Mouse (Mus musculus): ENCODE measurements around the gene Spint2.

The Spint2 gene

DNA sequence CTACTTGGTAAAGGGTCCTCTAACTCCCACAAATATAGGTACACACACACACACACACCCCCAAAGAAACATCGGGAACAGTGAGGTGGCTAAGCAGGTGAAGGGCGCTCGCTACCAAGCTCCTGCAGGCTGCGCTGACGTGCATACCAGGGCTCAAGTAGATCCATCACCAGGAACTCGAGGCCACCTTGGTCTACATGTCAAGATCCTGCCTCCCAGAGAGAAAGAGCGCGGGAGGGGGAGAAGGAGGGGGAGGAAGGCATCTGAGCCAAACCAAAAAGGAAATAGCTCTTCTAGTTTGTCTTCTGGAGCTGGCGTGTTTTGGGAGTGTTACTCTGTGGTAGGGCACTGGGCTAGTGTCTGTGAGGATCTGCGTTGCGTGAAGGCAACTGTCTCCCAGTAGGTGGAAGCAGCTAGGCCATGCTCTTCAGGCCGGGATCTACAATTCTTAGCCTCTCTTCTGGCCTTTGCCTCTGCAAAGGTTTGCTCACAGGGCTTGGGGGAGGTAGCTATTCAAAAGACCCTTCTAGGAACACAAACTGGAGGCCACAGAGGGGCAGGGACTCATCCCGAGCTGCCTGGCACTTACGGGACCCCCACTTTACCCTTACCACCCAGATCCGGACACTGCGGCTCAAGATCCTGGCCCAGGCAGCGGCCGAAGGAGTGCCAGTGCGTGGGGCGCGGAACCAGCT, 34.9 kb downstream of the Spint2 start:
- CTCF ChIA-PET, result interaction anchor here (0.6 to 0.7 kb wide), 5 partner anchors 9 to 1987 kb away, joined by 3 to 18 read pairs (median 5); no protein-coding TSS in a partner anchor

DNA sequence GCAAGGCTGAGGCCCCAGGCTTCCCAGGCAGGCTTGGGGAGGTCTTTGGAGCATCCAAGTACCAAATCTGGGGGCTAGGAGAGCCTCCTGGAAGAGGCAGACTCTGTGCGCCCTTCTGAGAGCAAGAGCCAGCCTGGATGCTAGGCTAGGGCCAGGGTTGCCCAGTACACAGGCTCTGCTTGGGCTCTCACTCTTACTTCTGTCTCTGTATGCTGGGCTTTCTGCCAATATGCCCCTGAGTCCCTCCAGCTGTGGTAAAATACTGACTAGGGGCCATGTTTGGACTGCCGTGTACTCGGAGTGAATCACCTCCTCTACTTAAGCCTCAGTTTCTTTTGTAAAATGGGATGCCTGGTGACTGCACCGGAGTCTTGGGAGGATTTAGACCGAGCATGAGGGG, 35.7 kb downstream of the Spint2 start:
- CTCF ChIA-PET, result interaction anchor here (0.6 to 0.8 kb wide), 2 partner anchors 71 to 98 kb away, joined by 4 to 8 read pairs; no protein-coding TSS in a partner anchor

DNA sequence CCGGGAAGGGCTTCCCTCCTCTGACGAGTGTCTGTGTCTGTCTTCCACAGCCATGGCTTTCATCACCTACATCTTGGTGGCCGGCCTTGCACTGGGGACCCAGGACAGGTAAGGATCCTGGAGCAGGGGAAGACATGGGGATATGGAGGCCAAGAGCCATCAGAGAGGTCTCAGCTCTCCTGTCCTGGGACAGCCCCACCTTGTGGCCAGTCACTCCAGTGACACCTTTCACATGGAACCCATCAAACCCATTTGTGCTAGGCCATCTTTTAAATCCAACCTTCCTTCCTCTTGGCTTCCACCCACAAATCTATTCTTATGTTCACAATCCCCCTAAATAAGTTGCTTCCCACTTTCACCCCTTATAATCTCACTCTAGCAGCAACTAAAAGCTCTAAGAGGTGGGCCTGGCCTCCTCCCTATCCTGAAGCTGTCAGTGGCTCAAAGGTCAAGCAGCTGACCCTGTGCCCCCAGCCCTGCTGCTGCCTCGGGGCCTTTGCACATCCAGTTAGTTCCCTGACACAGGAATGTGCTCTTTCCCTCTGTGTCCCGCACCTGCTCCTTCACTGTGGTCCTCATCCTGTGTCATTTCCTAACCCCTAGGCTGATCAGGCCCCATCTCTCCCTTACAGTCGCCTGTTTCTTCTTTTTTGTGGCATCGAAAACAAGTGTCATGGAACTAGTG, 36.8 kb downstream of the Spint2 start:
- CTCF ChIA-PET, result interaction anchor here (0.8 to 1.1 kb wide), 2 partner anchors 70 to 118 kb away, joined by 4 to 7 read pairs; no protein-coding TSS in a partner anchor

DNA sequence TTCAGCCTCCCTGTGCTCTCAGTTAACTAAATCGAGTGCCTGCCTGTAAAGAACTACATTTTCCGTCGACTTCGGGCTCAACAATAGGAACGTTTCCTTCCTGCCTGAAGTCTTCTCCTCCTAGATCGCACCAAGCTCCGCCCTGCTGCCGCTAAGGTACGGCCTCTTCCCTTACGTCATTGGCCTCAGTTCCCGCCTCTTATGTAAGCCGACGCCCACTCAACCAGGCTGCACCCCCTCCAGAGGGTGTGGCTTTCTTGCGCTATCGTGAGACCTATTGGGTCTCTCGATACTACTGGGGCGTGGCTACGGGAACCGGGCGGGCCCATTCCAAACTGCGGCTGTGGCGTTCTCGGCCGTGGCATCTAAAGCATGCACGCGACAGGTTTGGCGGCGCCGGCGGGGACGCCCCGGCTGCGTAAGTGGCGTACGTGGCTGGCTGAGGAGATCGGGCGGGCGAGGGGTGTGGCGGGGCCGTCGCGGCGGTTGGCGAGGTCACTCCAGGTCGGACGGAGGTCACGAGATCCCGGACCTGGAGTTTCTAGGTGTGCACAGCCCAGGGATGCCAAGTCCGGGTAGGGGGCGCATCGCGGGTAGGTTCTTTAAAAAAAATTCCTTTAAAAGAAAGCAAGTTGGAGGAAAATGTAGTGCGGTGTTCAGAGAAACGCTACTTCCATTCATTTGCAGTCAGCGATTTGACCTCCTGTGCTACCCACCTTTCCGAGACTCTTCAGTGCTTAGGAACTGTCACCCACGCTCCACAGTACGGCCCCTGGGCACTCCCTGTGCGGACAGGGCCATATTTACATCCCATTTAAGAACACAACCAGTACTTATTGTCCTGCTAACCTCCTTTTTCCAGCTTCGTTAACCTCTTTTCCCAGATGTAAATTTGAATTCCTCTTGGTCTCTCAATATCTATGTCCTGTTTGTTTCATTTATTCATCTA, 43.4 kb downstream of the Spint2 start, which contains the start of gene Yif1b:
Gene Yif1b (plus strand): TSS at position 311 of the 949 bp plus-strand sequence.
- CTCF ChIA-PET, result interaction anchor here (0.9 kb wide), 1 partner anchor 10 kb away, joined by 3 read pairs; the partner anchor contains the start of gene 2200002D01Rik

DNA sequence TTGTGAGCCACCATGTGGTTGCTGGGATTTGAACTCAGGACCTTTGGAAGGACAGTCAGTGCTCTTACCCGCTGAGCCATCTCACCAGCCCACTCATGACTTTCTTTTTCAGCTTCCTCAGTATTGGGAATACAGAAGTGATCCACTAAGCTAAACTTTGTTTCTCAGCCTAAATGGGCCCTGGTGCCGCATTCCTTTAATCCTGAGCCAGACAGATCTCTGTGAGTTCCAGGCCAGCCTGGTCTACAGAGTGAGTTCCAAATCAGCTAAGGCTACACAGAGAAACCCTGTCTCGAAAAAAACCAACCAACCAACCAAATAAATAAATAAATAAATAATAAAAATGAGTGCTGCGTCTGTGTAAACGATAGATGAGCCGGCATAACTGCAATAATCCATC, 44.1 kb downstream of the Spint2 start:
- CTCF ChIA-PET, result interaction anchor here (0.6 kb wide), 3 partner anchors 9 to 340 kb away, joined by 5 to 8 read pairs (median 5); no protein-coding TSS in a partner anchor

DNA sequence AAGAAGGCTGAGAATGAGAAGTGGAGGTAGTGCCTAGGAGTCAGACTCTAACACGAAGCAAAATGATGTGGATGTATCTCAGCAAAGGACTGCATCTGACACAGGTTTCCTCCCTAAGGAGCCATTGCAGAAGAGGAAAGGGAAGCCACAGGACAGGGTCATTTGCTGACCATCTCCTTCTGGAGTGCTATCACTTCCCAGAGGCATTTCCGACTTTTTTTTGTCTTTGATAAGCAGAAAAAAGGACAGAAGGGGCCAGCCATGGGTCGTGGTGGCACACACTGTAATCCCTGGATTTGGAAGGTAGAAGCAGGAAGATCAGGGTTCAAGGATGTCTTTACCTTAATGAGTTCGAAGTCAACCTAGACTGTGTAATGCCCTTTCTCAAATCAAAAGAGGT, 45.1 kb downstream of the Spint2 start:
- CTCF ChIA-PET, result interaction anchor here (0.6 kb wide), 2 partner anchors 16 to 284 kb away, joined by 3 read pairs; no protein-coding TSS in a partner anchor

DNA sequence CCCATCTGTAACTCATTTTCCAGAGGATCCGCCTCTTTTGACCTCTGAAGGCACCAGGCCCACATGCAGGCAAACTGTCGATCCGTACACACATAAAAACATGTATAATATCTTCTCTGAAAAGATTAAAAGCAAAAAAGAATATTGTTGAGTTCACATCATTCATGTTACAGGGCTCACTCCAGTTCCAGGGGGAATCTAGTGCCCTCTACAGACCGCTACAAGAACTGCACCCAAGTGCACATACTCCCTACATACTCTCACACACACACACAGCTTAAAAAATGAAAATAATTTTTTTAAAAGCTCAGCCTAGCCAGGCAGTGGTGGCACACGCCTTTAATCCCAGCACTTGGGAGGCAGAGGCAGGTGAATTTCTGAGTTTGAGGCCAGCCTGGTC, 47.1 kb downstream of the Spint2 start:
- CTCF ChIA-PET, result no interaction called here

DNA sequence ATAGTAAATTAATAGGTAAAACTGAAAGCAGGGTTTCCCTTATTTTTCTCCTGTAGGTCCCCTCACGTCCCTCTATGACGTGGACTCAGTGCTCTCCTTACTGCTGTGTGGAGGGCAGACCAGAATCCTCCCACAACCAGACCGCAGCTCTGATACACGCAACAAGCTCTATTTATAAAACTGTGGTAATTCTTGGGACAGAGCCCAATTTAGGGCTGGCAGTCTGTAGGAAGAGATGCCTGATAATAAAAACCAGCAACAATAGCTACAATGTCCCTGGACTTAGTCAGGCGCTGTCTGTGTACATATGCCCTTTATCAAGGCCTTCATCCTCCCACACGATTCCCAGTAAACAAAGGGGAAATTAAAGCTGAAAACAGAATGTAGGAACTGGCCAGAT, 48.0 kb downstream of the Spint2 start:
- CTCF ChIA-PET, result interaction anchor here (0.7 kb wide), 1 partner anchor 277 kb away, joined by 3 read pairs; no protein-coding TSS in a partner anchor

DNA sequence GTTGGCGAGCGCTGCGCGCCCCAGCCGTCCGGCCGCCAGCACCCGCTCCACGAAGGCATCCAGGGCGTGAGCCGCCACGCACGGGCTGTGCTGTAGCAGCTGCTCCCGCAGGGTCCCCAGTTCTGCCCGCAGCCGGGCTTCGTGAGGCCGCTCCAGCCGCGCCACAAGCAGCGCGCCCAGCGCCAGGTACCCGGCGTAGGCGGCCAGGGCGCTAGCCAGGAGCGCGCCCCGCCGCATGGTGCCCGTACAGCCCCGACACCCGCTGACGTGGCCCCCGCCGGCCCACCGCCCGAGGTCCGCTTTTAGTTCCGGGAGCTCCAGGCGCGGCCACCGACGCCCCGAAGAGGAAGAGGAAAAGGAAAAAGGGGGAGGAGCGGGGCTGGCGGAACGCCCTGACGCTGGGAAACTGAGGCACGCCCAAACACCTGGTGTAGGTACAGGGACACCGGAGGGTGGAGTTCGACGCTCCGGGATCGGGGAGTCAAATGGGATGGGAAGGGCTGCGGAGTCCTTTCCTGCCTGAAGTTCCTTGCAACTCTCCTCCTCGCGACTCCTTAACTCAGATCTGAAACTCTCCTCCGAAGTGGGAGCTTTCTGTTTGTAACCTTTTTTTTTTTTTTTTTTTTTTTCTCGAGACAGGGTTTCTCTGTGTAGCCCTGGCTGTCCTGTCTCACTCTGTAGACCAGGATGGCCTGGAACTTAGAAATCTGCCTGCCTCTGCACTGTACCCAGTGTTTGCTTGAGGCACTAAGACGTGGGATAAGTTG, 49.3 kb downstream of the Spint2 start, which contains the start of gene Kcnk6:
Gene Kcnk6 (minus strand): TSS at position 269 of the 767 bp plus-strand sequence.
- CTCF ChIA-PET, result interaction anchor here (0.6 kb wide), 2 partner anchors 67 to 443 kb away, joined by 5 to 6 read pairs; partner anchors contain the start of gene Rinl

DNA sequence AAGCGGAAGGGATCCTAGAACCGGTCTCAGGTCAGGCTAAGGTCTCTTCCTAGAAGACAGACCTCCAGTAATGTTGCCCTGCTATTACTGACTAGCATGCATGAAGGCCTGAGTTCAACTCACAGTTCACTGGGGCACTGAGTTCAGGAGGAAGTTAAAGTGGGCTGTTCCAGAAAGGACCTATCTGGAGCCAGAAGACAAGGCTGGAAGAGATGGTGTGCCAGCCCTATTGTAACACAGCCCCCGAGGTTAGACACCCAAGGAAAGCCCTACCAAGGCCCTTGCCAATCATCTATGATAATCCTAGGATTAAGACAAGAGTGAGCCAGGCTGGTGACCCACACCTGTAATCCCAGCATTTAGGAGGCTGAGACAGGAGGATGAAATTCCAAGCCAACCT, 50.2 kb downstream of the Spint2 start:
- CTCF ChIA-PET, result no interaction called here

DNA sequence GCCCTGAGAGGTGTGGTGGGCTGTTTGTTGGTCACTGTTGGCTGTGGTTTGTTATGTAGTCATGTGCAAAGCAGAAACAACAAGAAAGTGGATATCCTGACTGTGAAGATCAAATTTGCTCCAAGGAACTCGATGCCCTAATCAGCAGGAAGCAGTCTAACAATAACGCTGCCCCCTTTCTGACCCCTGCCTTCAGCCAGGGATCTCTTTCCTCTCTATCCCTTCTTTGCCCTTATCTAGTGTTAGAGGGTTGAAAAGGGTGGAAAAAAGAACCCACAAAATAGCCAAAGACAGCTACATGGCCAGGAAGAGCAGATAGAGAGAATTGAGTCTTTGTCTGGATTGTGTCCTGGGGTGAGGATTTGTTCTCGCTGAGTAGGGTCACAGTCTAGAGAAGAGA, 51.2 kb downstream of the Spint2 start:
- CTCF ChIA-PET, result no interaction called here

DNA sequence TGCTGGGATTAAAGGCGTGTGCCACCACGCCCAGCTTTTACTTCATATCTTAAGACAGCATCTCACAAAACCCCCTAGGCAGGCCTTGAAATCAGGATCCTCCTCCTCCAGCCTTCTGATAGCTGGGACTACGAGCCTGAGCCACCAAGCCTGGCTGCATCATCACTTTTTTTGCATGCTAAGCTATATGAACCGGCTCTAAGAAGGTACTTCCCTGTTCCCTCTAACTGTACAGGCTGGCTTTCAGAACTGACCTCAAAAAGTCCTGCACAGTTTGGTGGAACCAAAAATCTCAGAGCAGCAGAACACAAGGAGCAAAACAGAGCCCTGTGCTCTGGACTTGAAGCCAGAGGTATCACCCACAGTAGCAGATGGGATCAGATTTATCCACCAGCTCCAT, 53.5 kb downstream of the Spint2 start:
- CTCF ChIA-PET, result no interaction called here

DNA sequence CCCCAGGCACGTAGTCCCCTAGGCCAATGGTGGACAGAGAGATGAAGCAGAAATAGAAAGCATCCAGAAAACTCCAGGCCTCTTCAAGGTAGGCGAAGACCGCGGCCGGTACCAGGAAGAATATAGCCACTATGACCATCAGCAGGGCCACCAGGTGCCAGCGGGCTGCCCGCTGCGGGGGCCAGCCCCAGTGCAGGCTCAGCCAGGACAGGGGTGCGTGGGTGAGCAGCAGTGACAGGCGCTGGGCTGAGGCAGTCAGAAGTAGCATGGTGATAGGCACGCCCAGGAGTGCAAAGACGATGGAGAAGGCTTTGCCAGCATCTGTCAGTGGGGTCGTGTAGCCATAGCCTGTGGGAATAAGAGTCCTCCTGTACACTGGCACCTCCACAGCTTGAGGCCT, 56.2 kb downstream of the Spint2 start:
- CTCF ChIA-PET, result no interaction called here

DNA sequence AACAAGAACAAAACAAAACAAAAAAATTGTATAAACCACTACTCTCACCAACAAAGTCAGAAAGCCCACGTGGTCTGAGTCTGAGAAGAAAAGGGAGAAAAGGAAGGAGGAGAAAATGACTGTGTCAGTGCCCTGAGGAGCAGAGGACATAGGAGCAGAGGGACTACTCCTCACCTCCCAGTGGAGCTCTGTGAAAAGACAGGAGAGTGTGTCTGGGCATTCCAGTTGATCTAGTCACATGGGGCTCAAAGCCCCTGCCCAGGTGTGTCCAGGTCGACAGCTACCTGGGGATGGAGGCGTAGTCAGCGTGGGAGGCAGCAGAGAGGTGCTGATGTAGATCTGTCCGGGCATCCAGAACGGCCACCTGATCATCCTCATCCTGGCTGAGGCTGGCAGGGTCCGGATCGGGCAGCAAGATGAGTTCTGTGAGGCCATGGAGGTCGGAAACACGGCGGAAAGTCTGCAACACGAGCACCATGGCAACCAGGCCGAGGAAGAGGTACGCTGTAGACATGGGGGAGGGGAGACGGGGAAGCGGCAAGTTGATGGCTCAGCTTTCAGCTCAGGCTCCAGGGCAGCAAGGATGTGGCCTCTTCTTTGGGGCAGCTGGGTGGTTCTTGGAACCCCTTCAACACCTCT, 56.8 kb downstream of the Spint2 start:
- CTCF ChIA-PET, result no interaction called here

DNA sequence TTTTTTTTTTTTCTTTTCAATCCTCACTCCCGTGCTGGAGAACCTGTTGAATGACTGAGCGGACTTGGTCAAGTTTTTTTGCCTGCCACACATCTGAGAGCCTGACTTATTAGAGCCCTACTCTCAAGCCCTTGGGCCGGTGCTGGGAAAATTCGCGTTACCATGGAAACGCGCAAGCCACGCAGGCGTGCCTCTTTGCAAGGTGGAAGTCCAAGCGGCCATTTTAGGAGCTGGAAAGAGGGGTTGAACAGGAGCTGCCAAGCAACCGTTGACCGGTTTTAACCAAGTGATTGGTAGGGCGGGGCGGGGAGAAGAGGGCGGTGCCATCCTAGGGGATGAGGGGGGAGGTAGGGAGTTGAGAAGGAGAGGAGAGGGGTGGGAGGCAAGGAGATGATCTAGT, 66.9 kb downstream of the Spint2 start:
- CTCF ChIA-PET, result no interaction called here

DNA sequence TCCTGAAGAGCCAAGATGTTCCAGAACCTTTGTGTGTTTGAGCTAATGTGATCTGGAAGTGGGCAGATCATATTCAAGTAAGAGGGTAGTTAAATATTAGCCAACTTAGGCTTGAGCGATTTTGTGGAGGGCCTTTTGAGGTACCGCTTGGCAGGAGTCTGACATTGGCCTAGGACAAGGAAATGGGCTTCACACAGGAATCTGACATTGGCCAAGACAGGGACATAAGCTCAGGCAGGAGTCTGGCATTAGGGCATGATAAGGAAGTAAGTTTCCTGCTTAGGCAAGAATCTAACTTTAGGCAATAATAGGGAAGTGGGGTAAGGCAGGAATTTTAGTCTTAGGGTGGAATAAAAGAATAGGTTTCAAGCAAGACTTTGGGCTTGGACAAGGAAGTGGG, 67.5 kb downstream of the Spint2 start:
- CTCF ChIA-PET, result interaction anchor here (0.7 kb wide), 2 partner anchors 23 to 36 kb away, joined by 7 to 13 read pairs; no protein-coding TSS in a partner anchor

DNA sequence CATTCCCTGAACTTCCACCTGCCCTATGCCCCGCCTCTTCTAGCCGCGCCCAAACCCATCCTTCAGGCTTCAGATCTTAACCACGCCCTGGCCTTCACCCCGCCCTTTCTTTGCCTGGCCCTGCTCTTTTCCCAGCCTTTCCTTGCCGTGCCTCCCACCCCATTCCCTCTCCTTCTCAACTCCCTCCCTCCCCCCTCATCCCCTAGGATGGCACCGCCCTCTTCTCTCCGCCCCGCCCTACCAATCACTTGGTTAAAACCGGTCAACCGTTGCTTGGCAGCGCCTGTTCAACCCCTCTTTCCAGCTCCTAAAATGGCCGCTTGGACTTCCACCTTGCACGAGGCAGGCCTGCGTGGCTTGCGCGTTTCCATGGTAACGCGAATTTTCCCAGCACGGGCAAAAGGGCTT, 68.0 kb downstream of the Spint2 start, which contains the start of gene Catsperg1:
Gene Catsperg1 (minus strand): TSS at position 361 of the 408 bp plus-strand sequence.
- CTCF ChIA-PET, result interaction anchor here (0.7 kb wide), 2 partner anchors 23 to 36 kb away, joined by 7 to 13 read pairs; no protein-coding TSS in a partner anchor

DNA sequence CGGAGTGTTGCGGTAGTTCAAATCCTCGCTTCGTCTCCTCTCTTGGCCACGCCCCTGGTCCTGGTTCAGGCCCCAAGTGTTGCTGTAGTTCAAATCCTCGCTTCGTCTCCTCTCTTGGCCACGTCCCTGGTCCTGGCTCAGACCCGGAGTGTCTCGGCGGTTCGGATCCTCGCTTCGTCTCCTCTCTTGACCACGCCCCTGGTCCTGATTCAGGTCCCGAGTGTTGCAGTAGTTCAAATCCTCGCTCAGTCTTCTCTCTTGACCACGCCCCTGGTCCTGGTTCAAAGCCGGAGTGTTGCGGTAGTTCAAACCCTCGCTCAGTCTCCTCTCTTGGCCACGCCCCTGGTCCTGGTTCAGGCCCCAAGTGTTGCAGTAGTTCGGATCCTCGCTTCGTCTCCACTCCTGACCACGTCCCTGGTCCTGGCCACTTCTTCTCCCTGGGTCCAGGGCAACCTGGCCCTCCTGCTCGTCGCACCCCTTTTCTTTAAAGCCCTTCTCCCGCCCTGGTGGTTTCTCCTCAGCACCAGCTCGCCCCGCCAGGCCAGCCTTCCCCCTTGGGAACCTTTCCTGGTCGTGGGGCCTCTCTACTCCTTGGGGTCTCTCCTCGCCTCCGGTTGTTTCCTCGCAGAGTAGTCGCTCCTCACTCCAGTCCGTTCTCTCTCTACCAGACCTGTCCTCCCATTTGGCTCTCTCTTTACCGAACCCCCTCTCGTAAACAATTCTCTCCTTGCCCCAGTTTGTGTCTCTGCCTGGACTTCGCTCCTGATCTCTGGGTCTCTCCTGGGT, 68.7 kb downstream of the Spint2 start:
- CTCF ChIA-PET, result interaction anchor here (1.0 kb wide), 1 partner anchor 11 kb away, joined by 3 read pairs; no protein-coding TSS in a partner anchor

DNA sequence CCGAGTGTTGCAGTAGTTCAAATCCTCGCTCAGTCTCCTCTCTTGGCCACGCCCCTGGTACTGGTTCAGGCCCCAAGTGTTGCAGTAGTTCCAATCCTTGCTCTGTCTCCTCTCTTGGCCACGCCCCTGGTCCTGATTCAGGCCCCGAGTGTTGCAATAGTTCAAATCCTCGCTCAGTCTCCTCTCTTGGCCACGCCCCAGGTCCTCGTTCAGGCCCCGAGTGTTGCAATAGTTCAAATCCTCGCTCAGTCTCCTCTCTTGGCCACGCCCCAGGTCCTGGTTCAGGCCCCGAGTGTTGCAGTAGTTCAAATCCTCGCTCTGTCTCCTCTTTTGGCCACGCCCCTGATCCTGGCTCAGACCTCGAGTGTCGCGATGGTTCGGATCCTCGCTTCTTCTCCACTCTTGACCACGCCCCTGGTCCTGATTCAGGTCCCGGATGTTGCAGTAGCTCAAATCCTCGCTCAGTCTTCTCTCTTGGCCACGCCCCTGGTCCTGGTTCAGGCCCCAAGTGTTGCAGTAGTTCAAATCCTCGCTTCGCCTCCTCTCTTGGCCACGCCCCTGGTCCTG, 69.4 kb downstream of the Spint2 start:
- CTCF ChIA-PET, result interaction anchor here (1.0 kb wide), 1 partner anchor 11 kb away, joined by 3 read pairs; no protein-coding TSS in a partner anchor
